Mouse (Mus musculus) CH12.LX (cell line): ENCODE measurements around the gene Neurod2.

Source experiments
- CTCF ChIP-seq, 2 experiments: IDR thresholded peaks in 1 of 2; conservative IDR thresholded peaks in 1 of 2; 2 replicates each; pipeline ENCODE4 v1.5.1; 2011 to 2012; ENCODE audit warnings: low read depth in 2 of 2, low read length in 2 of 2, improper control_type of control experiment in 1 of 2, inconsistent platforms in 1 of 2, mild to moderate bottlenecking in 1 of 2, moderate library complexity in 1 of 2
- E2F4 ChIP-seq: IDR thresholded peaks from 2 replicates; pipeline ENCODE4 v1.6.1; 2011; ENCODE audit warnings: low read depth, low read length, improper control_type of control experiment; ENCODE audit not compliant: insufficient replicate concordance
- EP300 ChIP-seq: IDR thresholded peaks from 2 replicates; pipeline ENCODE4 v1.6.1; 2011; ENCODE audit warnings: low read length, improper control_type of control experiment
- MAZ ChIP-seq: IDR thresholded peaks from 2 replicates; pipeline ENCODE4 v1.6.1; 2012; ENCODE audit warnings: low read depth, mild to moderate bottlenecking, inconsistent platforms, low read length, improper control_type of control experiment, moderate library complexity
- MXI1 ChIP-seq: IDR thresholded peaks from 2 replicates; pipeline ENCODE4 v1.6.1; 2011; ENCODE audit warnings: mild to moderate bottlenecking, low read depth, low read length, improper control_type of control experiment
- POLR2A ChIP-seq: IDR thresholded peaks from 2 replicates; pipeline ENCODE4 v1.6.1; 2011; ENCODE audit warnings: low read depth, mild to moderate bottlenecking, improper control_type of control experiment, low read length

DNA sequence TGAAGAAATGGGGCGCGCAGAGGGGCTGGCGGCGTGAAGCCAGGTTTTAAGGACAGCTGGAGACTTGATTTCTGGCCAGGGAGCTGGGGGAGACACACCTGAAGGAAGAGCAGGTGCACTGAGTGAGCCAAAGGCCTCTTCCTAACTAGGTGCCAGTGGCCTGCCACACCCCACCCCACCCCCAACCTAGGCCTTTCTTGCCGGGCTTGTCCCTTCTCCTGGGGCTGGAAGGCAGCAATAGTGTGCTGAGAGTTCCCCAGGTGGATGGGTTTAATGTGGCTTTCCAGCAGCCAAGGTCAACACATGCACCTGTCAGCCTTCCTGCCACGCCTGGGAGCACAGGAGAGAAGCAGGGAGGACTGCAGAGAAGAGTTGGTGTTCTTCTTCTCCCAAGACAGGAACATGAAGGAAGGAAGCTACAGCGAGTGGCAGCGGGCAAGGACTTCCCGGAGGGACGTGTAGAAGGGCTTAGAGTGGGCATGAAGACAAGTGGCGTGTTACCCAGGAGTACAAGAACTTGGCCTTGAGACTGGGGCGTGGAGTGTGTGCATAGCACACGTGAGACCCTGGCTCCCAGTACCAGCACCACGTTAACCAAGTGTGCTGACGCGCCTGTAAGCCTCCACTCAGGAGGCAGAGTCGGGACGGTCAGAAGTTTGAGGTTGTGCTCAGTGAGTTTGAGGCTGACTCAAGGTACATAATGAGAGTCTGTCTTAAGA is 23.0 kb upstream of the Neurod2 start:
- no peak for TF ChIP-seq POLR2A
- TF ChIP-seq CTCF (conservative IDR thresholded peaks at IDR 0.05 in 1 of 2, IDR thresholded peaks at IDR 0.05 in 1 of 2; ENCODE audit: low read depth in 2 of 2, low read length in 2 of 2): no peak
- no peak for TF ChIP-seq MAZ
- TF ChIP-seq EP300: no peak
- no peak for TF ChIP-seq MXI1
- TF ChIP-seq E2F4: no peak
